Mouse (Mus musculus): ENCODE results near the gene Grik2. TPM values are rescaled to one million over a fixed set of nuclear protein-coding genes. Genes with fewer than 3 reads are reported as not detected.

The Grik2 gene
- total and polyA plus RNA-seq, 3 experiments = not detected

DNA sequence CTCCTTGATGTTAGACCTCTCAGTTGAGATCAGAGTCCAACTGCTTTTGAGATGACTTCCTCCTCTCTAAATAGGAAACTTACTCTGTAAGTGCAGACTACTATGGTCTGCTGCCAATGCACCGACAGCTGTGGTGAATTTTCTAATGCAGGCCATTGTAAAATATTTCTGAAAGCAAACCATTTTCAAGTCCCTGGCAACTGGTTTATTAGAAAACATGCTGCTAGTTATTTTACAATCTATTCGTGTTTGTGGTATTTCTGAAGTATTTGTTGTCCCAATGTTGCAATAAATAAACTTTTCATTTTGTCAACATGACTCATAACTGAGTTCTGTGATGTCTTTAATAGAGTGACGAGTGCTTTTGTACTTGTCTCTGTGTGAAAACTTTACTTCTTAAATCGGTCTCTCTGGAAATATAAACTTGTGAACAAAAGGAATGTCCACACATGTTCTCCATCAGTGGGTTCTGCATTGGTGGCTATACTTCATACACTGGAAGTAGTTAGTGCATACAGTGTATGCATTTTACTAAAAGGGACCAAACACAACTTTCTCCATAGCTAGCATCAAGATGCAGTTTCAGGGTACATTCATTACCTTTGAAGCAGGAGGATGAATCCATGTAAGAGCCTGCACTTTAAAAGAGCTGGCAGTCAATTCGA lies 308.3 kb downstream of the Grik2 start:
- no peak overlapping the region for H3K4me3 ChIP-seq (ENCODE audit: control insufficient read depth in 1 of 2, insufficient read depth in 1 of 2, low read depth in 2 of 2, low read length in 2 of 2)
- H3K79me2 ChIP-seq (ENCODE audit: control insufficient read depth, insufficient read depth, low read length, poor library complexity) = no peaks in the 10 kb centered on the region
- no peaks in the 10 kb centered on the region for H3K9me3 ChIP-seq (replicated peaks; ENCODE audit: insufficient read depth, low read length)
- H3K27ac ChIP-seq (ENCODE audit: control insufficient read depth, low read depth, low read length) = no peak overlapping the region
- H3K4me1 ChIP-seq (ENCODE audit: control insufficient read depth in 1 of 2, insufficient read depth in 2 of 2, low read length in 2 of 2) = no peaks in the 10 kb centered on the region
- TF ChIP-seq POLR2AphosphoS2 (IDR thresholded peaks at IDR 0.05; ENCODE audit: low read length) = no peak
- TF ChIP-seq USF1 (IDR thresholded peaks at IDR 0.05; ENCODE audit: low read depth, low read length) = no peak
- no peak for TF ChIP-seq MYC (IDR thresholded peaks at IDR 0.05; ENCODE audit: low read depth, low read length)
- TF ChIP-seq KAT2A (conservative IDR thresholded peaks at IDR 0.05; ENCODE audit: low read depth, low read length) = no peak
- no peaks in the 10 kb centered on the region for H3K27me3 ChIP-seq (ENCODE audit: control insufficient read depth in 1 of 2, insufficient read depth in 2 of 2, low read length in 2 of 2)
- no peak for DNase-seq (ENCODE audit: low read depth, low spot score)
- no peaks in the 10 kb centered on the region for H3K36me3 ChIP-seq (ENCODE audit: control insufficient read depth in 1 of 2, insufficient read depth in 2 of 2, low read length in 2 of 2)
- no peak overlapping the region for H3K9ac ChIP-seq (ENCODE audit: control insufficient read depth, low read depth, low read length, poor library complexity, severe bottlenecking)

DNA sequence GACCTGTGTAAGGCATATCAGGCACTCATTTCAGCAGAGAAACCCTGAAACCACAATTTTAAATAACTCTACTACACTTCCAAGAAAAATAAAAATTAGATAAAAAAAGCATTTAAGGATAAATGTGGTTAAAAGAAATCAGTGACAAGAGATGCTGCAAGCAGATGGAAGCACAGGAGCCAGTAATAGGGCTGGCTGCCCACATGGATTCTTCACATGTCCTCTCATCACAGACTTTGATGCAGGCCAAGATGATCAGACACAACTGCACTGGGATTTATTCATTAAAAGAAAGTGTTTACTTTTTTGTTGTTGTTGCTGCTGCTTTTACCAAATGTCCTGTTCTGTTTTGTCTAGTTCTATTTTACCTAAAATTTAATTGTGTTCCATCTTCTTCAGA lies 315.0 kb downstream of the Grik2 start:
- TF ChIP-seq USF1 (IDR thresholded peaks at IDR 0.05; ENCODE audit: low read depth, low read length) = no peak
- TF ChIP-seq MAZ (IDR thresholded peaks at IDR 0.05; ENCODE audit: low read depth, low read length) = no peak
- TF ChIP-seq CHD2 (IDR thresholded peaks at IDR 0.05; ENCODE audit: low read length) = no peak
- no peak for TF ChIP-seq MYC (IDR thresholded peaks at IDR 0.05; ENCODE audit: low read depth, low read length)
- no peak for TF ChIP-seq POLR2A (IDR thresholded peaks at IDR 0.05; ENCODE audit: control insufficient read depth in 1 of 2, insufficient read depth in 1 of 2, low read depth in 1 of 2, low read length in 2 of 2, poor library complexity in 1 of 2)
- no peak for TF ChIP-seq SIN3A (IDR thresholded peaks at IDR 0.05; ENCODE audit: low read length)
- TF ChIP-seq TCF12 (IDR thresholded peaks at IDR 0.05; ENCODE audit: low read depth, low read length) = no peak
- no peak for TF ChIP-seq MAX (IDR thresholded peaks at IDR 0.05; ENCODE audit: low read length)
- no peak for TF ChIP-seq RCOR1 (IDR thresholded peaks at IDR 0.05; ENCODE audit: low read depth, low read length)
- TF ChIP-seq TBP (IDR thresholded peaks at IDR 0.05; ENCODE audit: low read depth, low read length) = no peak
- TF ChIP-seq ZNF384 (IDR thresholded peaks at IDR 0.05; ENCODE audit: low read depth, low read length) = no peak
- no peak for TF ChIP-seq ZKSCAN1 (IDR thresholded peaks at IDR 0.05; ENCODE audit: low read depth, low read length)
- TF ChIP-seq SMC3 (IDR thresholded peaks at IDR 0.05; ENCODE audit: low read depth, low read length) = no peak
- no peak for TF ChIP-seq JUND (IDR thresholded peaks at IDR 0.05; ENCODE audit: low read depth, low read length)
- TF ChIP-seq NELFE (IDR thresholded peaks at IDR 0.05; ENCODE audit: low read depth, low read length) = no peak
- TF ChIP-seq NRF1 (IDR thresholded peaks at IDR 0.05; ENCODE audit: insufficient read depth, low read depth, low read length, poor library complexity, severe bottlenecking) = no peak
- no peak for TF ChIP-seq ZMIZ1 (IDR thresholded peaks at IDR 0.05; ENCODE audit: low read depth, low read length)
- TF ChIP-seq MAFK (IDR thresholded peaks at IDR 0.05; ENCODE audit: borderline replicate concordance, low read depth, low read length) = no peak
- no peak for TF ChIP-seq E2F4 (IDR thresholded peaks at IDR 0.05; ENCODE audit: borderline replicate concordance, low read depth, low read length)
- no peak for TF ChIP-seq EP300 (IDR thresholded peaks at IDR 0.05; ENCODE audit: low read depth in 1 of 2, low read length in 2 of 2)

More for the DNA sequence above, 315.0 kb downstream of the Grik2 start:
- no peaks in the 10 kb centered on the region for H3K27me3 ChIP-seq (ENCODE audit: control insufficient read depth in 1 of 2, insufficient read depth in 2 of 2, low read length in 2 of 2)
- no peak overlapping the region for H3K9ac ChIP-seq (ENCODE audit: control insufficient read depth, low read depth, low read length, poor library complexity, severe bottlenecking)
- H3K79me2 ChIP-seq (ENCODE audit: control insufficient read depth, insufficient read depth, low read length, poor library complexity) = no peaks in the 10 kb centered on the region
- H3K9me3 ChIP-seq (replicated peaks; ENCODE audit: insufficient read depth, low read length) = no peaks in the 10 kb centered on the region
- no peak for DNase-seq (ENCODE audit: low read depth, low spot score)
- no peak overlapping the region for H3K4me3 ChIP-seq (ENCODE audit: control insufficient read depth in 1 of 2, insufficient read depth in 1 of 2, low read depth in 2 of 2, low read length in 2 of 2)
- H3K36me3 ChIP-seq (ENCODE audit: control insufficient read depth in 1 of 2, insufficient read depth in 2 of 2, low read length in 2 of 2) = no peaks in the 10 kb centered on the region
- no peaks in the 10 kb centered on the region for H3K4me1 ChIP-seq (ENCODE audit: control insufficient read depth in 1 of 2, insufficient read depth in 2 of 2, low read length in 2 of 2)
- no peak overlapping the region for H3K27ac ChIP-seq (ENCODE audit: control insufficient read depth, low read depth, low read length)

All from MEL (cell line).